Mouse (Mus musculus): ENCODE measurements around the gene Pes1. TPM values are rescaled to one million over a fixed set of nuclear protein-coding genes. Genes with fewer than 3 reads are reported as not detected.

The Pes1 gene
- polyA plus RNA-seq, 1 experiment from 2014 or later = 69.7 TPM

DNA sequence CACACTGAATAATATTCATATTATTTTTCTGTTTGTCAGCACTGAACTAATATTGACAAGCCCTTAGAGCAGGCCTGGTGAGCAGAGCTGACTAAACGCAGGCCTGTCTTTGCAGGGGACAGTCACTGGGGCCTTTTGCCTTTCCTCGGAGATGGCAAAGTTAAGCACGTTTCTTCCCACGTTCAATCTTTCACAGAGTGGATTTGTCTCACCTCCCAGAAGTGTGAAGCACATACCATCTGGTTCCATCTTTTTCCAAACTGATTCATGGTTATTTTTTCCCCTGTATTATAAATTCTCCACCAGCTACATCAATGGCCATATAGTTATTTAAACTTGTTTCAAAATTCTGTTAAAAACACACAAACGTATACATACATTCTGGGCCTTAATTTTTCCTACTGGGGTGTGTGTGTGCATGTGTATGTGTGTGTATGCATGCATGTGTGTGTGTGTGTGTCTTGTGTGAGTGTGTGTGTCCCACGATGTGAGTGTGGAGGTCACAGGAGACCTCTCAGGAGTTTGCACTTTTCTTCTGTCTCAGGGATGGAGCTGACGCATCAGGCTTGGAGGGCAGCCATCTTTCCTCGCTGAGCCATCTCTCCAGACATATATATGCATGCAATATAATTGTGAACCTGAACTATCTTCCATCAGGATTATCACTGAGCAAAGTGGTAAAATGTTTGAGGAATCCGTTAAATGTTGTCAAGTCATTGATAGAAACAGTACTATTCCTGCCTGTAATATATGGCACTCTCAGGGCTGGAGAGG is 64.0 kb downstream of the Pes1 start:
- Histone ChIP-seq H3K27me3 (peaks cover 10% of the 10 kb centered on the region), H3K9ac (no peak overlapping the region), H3K4me2 (replicated peaks) (no peak overlapping the region), H3K27ac (no peak overlapping the region), H3K4me3 (no peak overlapping the region), H3K9me3 (replicated peaks) (no peaks in the 10 kb centered on the region), H3K4me1 (no peaks in the 10 kb centered on the region), H3K36me3 (no peaks in the 10 kb centered on the region)
- ATAC-seq (ENCODE audit: low FRiP score) = no peak
- 79% methylated on average over 9 of the region's 9 CpGs for WGBS

DNA sequence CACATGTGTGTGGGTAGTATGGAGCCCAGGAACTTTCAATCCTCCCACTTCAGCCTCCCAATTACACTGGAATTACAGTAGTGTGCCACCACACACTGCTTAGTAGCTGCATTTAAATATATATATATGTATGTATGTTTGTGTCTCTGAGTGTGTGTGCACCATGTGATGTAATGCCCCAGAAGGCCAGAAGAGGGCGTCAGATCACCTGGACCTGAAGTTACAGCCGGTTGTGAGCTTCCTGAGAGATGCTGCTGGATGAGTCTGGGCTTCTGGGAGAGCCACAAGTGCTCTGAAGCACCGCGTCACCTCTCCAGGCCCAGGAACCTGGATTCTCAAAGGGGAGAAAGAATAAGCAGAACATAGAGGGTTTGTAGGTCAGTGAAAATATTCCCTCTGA is 65.6 kb downstream of the Pes1 start:
- H3K4me2 ChIP-seq (replicated peaks) = no peak overlapping the region
- H3K4me3 ChIP-seq = no peak overlapping the region
- H3K4me1 ChIP-seq = no peaks in the 10 kb centered on the region
- no peaks in the 10 kb centered on the region for H3K9me3 ChIP-seq (replicated peaks)
- H3K27me3 ChIP-seq = peaks cover 10% of the 10 kb centered on the region
- no peaks in the 10 kb centered on the region for H3K36me3 ChIP-seq
- ATAC-seq (ENCODE audit: low FRiP score) = no peak
- 72% methylated on average over 4 of the region's 4 CpGs for WGBS
- no peak overlapping the region for H3K9ac ChIP-seq
- H3K27ac ChIP-seq = no peak overlapping the region

Other genes with a start within 250 kb of the Pes1 start
- 7.0 and 8.8 TPM in 2 replicates for gene Osbp2, start 100.1 kb upstream of the Pes1 start, polyA plus RNA-seq (2016; fragmentation: Nextera tagmentation; extraction: Ambion mirVana)
- 0.72 and 0.82 TPM in 2 replicates for gene 4921536K21Rik, start 68.9 kb upstream of the Pes1 start, polyA plus RNA-seq (2016; fragmentation: Nextera tagmentation; extraction: Ambion mirVana)
- gene Dusp18, start 68.7 kb upstream of the Pes1 start, polyA plus RNA-seq (2016; fragmentation: Nextera tagmentation; extraction: Ambion mirVana) = 27.7 and 29.1 TPM in 2 replicates
- 7.6 and 7.9 TPM in 2 replicates for gene Slc35e4, start 49.3 kb upstream of the Pes1 start, polyA plus RNA-seq (2016; fragmentation: Nextera tagmentation; extraction: Ambion mirVana)
- 34.1 and 35.3 TPM in 2 replicates for gene Tcn2, start 31.8 kb upstream of the Pes1 start, polyA plus RNA-seq (2016; fragmentation: Nextera tagmentation; extraction: Ambion mirVana)
- 0.20 and 0.30 TPM in 2 replicates for gene 4930556J24Rik, start 12.8 kb downstream of the Pes1 start, polyA plus RNA-seq (2016; fragmentation: Nextera tagmentation; extraction: Ambion mirVana)
- gene Gal3st1, start 19.7 kb downstream of the Pes1 start, polyA plus RNA-seq (2016; fragmentation: Nextera tagmentation; extraction: Ambion mirVana) = 3.1 and 3.3 TPM in 2 replicates
- not detected in 2 replicates for gene Sec14l4, start 67.5 kb downstream of the Pes1 start, polyA plus RNA-seq (2016; fragmentation: Nextera tagmentation; extraction: Ambion mirVana)
- not detected in 2 replicates for gene Sec14l3, start 100.9 kb downstream of the Pes1 start, polyA plus RNA-seq (2016; fragmentation: Nextera tagmentation; extraction: Ambion mirVana)
- 5.4 and 5.6 TPM in 2 replicates for gene Mtfp1, start 131.5 kb downstream of the Pes1 start, polyA plus RNA-seq (2016; fragmentation: Nextera tagmentation; extraction: Ambion mirVana)
- gene Sec14l2, start 159.4 kb downstream of the Pes1 start, polyA plus RNA-seq (2016; fragmentation: Nextera tagmentation; extraction: Ambion mirVana) = 1.8 and 3.1 TPM in 2 replicates
- gene Rnf215, start 171.2 kb downstream of the Pes1 start, polyA plus RNA-seq (2016; fragmentation: Nextera tagmentation; extraction: Ambion mirVana) = 42.7 and 44.5 TPM in 2 replicates
- gene Ccdc157, start 196.3 kb downstream of the Pes1 start, polyA plus RNA-seq (2016; fragmentation: Nextera tagmentation; extraction: Ambion mirVana) = 9.6 and 10.4 TPM in 2 replicates
- 72.0 and 77.6 TPM in 2 replicates for gene Sf3a1, start 196.4 kb downstream of the Pes1 start, polyA plus RNA-seq (2016; fragmentation: Nextera tagmentation; extraction: Ambion mirVana)
- 28.5 and 29.2 TPM in 2 replicates for gene Tbc1d10a, start 222.8 kb downstream of the Pes1 start, polyA plus RNA-seq (2016; fragmentation: Nextera tagmentation; extraction: Ambion mirVana)

All from hindbrain, embryonic 12.5 days (tissue).